Mouse (Mus musculus): ENCODE results near the gene Ube3c. TPM values are rescaled to one million over a fixed set of nuclear protein-coding genes. Genes with fewer than 3 reads are reported as not detected.
"Not testable (repeated sequence)": the region's sequence is repeated elsewhere in the genome, so short reads cannot be mapped to it uniquely, and the experiment has no call there.

Gene Ube3c
- 46.8 and 54.9 TPM in 2 replicates for polyA plus RNA-seq (2014; fragmentation: Nextera tagmentation; extraction: Ambion mirVana)

DNA sequence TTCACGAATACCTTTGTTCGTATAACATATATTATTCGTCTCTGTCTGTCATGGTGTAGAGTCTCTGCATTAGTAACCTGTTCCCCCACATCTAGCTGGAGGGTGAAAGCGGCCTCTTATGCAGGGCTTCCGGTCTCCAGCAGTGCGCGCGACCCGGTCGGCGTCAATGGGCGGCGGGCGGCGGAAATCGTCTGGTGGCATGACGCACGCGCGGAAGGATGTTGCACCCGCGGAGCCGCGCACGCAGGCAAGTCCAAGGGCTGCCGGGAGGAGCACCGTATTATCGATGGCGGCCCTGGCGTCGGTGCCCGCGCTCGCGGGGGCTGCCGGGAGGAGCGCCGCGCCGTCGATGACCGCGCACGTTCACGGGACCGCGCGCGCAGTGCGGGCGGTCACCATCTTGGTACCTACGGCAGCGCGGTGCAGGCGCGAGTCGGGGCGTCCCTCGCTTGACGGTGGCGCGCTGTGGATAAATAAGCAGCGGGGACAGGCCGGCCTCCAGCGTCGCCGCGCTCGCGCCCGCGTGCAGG lies at the start of gene Ube3c:
Gene Ube3c (plus strand): TSS at position 395 of the 530 bp plus-strand sequence.
- Histone ChIP-seq H3K9ac (replicated peaks; ENCODE audit: low read depth, low read length) (peak within 1 kb of the TSS; percentile 82), H3K27ac (ENCODE audit: low read depth, low read length) (peak within 1 kb of the TSS; percentile 88), H3K4me1 (ENCODE audit: control insufficient read depth, insufficient read depth, low read length) (peaks cover 14% of the 10 kb centered on the region), H3K9me3 (ENCODE audit: control insufficient read depth, low read length) (no peaks in the 10 kb centered on the region), H3K27me3 (ENCODE audit: control insufficient read depth, insufficient read depth, low read length) (no peaks in the 10 kb centered on the region), H3K4me3 (ENCODE audit: low read depth, low read length) (peak within 1 kb of the TSS; percentile 83), H3K36me3 (ENCODE audit: control insufficient read depth, insufficient read depth, low read length) (no peaks in the 10 kb centered on the region; the same call in 1 of the 2 replicates), H3K4me2 (ENCODE audit: low read depth, low read length) (peak within 1 kb of the TSS; percentile 72)
- ATAC-seq (ENCODE audit: low read depth), result peak; percentile 98
- under 1% methylated on average over 57 of the region's 72 CpGs for whole genome bisulfite sequencing

DNA sequence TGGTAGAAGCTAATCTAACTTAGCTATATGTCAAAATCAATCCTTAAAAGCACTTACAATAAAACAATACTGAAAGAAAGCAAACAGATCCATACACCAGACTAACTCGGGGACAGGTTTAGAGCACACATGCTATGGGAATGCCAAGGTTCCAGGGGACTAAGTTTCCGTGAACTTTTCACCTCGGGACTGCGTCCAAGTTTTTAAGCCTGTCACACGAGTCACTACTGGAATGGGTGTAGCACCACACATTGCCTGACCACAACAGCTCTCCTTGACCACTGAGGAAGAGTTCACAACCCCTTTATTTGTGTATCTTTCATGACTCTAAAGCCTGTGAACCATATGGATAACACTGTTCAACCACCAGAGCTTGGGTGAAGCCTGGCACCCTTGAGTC lies 8.9 kb upstream of the Ube3c start:
- 87% methylated on average over 5 of the region's 5 CpGs for WGBS
- H3K4me3 ChIP-seq (ENCODE audit: low read depth, low read length), result no peak overlapping the region
- no peaks in the 10 kb centered on the region for H3K9me3 ChIP-seq (ENCODE audit: control insufficient read depth, low read length)
- no peak overlapping the region for H3K9ac ChIP-seq (replicated peaks; ENCODE audit: low read depth, low read length)
- H3K27ac ChIP-seq (ENCODE audit: low read depth, low read length), result no peak overlapping the region
- no peaks in the 10 kb centered on the region for H3K36me3 ChIP-seq (ENCODE audit: control insufficient read depth, insufficient read depth, low read length)
- ATAC-seq (ENCODE audit: low read depth), result no peak
- no peaks in the 10 kb centered on the region for H3K4me1 ChIP-seq (ENCODE audit: control insufficient read depth, insufficient read depth, low read length)
- H3K27me3 ChIP-seq (ENCODE audit: control insufficient read depth, insufficient read depth, low read length), result no peaks in the 10 kb centered on the region
- no peak overlapping the region for H3K4me2 ChIP-seq (ENCODE audit: low read depth, low read length)

DNA sequence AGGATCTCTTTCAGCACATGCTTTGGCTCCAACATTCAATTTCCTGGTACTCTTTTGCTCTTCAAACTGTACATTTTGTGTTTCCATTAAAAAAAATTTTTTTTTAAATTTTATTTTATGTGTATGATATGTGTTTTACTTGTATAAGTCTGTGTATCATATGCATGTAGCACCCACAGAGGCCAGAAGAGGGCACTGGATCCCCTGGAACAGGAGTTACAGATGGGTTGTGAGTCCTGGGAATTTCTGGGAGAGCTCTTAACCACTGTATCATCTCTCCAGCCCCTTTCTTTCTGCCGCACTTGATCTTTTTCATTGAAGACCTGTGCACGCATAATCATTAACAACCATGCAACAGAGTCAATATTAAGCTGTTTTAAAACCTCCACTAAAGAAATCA lies 8.4 kb upstream of the Ube3c start:
- Histone ChIP-seq H3K4me2 (ENCODE audit: low read depth, low read length) (no peak overlapping the region), H3K9me3 (ENCODE audit: control insufficient read depth, low read length) (no peaks in the 10 kb centered on the region), H3K36me3 (ENCODE audit: control insufficient read depth, insufficient read depth, low read length) (no peaks in the 10 kb centered on the region), H3K4me3 (ENCODE audit: low read depth, low read length) (no peak overlapping the region), H3K9ac (replicated peaks; ENCODE audit: low read depth, low read length) (no peak overlapping the region), H3K4me1 (ENCODE audit: control insufficient read depth, insufficient read depth, low read length) (no peaks in the 10 kb centered on the region), H3K27ac (ENCODE audit: low read depth, low read length) (no peak overlapping the region), H3K27me3 (ENCODE audit: control insufficient read depth, insufficient read depth, low read length) (no peaks in the 10 kb centered on the region)
- 78% methylated on average over 2 of the region's 2 CpGs for WGBS
- ATAC-seq (ENCODE audit: low read depth), result no peak

DNA sequence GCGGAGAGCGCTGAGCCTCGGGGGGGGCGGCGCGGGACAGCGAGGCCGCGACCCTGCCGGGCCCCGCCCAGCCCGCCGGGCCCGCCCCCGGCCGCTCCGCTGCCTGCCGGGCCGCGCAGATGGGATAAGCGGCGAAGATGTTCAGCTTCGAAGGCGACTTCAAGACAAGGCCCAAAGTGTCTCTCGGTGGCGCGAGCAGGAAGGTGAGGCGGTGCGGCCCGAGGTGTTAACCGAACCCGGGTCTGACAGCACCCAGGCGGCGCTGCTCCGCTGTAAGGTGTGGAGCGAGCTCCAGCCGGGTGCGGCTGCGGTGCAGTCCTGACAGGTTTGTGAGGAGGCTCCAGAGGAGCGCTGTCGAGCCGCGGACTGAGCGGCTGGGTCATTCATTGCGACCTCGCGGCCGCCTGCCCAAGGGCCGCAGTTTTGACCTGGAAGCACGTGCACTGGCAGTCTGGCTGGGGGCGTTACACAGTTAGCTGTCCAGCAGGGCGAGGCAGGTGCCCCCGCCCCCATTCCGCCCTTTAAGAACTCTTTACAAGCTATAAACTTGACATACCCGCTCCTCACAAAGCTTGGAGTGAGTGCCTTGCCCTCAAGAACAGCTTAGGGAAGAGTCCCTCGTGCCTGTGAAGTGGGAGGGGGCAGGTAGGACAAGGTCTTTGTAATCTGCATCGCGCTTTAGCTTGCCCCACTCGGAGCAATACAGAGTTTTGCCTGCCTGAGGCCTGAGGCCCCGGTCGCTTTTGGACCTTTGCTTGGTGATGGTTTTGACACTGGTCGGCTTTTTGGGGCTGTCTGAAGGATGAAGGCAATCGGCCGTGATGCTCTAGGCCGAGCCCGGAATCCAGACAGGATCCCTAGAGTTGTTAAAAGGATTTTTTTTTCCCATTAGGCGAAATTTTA lies 587 bp downstream of the Ube3c start:
- H3K27me3 ChIP-seq (ENCODE audit: control insufficient read depth, insufficient read depth, low read length), result no peaks in the 10 kb centered on the region
- WGBS, result 3% methylated on average over 57 of the region's 67 CpGs

DNA sequence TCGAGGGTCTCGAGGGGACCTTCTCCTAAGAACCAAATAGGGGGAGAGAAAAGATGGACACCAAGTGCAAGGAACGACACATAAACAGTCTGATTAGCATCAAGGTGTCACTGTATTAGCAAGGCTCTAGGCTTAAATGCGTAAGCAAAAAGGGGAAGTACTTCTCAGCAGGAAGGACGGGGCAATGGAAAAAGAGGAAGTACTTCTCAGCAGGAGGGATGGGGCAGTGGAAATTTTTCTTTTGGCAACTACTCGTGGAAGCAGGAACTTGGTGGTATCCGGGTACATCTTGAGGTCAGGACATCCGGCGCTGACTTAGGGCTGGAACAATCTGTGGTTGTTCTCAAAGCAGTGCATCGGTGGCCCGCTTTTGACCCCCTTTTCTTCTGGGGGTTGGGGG lies 5.2 kb downstream of the Ube3c start:
- H3K27me3 ChIP-seq (ENCODE audit: control insufficient read depth, insufficient read depth, low read length); H3K9ac ChIP-seq (replicated peaks; ENCODE audit: low read depth, low read length); H3K27ac ChIP-seq (ENCODE audit: low read depth, low read length); ATAC-seq (ENCODE audit: low read depth); H3K9me3 ChIP-seq (ENCODE audit: control insufficient read depth, low read length); H3K4me2 ChIP-seq (ENCODE audit: low read depth, low read length); H3K4me3 ChIP-seq (ENCODE audit: low read depth, low read length); H3K36me3 ChIP-seq (ENCODE audit: control insufficient read depth, insufficient read depth, low read length): not testable (repeated sequence)
- peaks cover 14% of the 10 kb centered on the region for H3K4me1 ChIP-seq (ENCODE audit: control insufficient read depth, insufficient read depth, low read length)
- WGBS, result 77% methylated on average over 11 of the region's 11 CpGs

More for the DNA sequence above, 587 bp downstream of the Ube3c start:
- Histone ChIP-seq H3K4me3 (ENCODE audit: low read depth, low read length) (peak overlapping the region; percentile 83), H3K9ac (replicated peaks; ENCODE audit: low read depth, low read length) (peak overlapping the region; percentile 82), H3K9me3 (ENCODE audit: control insufficient read depth, low read length) (no peaks in the 10 kb centered on the region), H3K36me3 (ENCODE audit: control insufficient read depth, insufficient read depth, low read length) (no peaks in the 10 kb centered on the region; the same call in 1 of the 2 replicates), H3K4me2 (ENCODE audit: low read depth, low read length) (peak overlapping the region; percentile 72), H3K4me1 (ENCODE audit: control insufficient read depth, insufficient read depth, low read length) (peaks cover 14% of the 10 kb centered on the region), H3K27ac (ENCODE audit: low read depth, low read length) (peak overlapping the region; percentile 88)
- peak; percentile 60 for ATAC-seq (ENCODE audit: low read depth)

DNA sequence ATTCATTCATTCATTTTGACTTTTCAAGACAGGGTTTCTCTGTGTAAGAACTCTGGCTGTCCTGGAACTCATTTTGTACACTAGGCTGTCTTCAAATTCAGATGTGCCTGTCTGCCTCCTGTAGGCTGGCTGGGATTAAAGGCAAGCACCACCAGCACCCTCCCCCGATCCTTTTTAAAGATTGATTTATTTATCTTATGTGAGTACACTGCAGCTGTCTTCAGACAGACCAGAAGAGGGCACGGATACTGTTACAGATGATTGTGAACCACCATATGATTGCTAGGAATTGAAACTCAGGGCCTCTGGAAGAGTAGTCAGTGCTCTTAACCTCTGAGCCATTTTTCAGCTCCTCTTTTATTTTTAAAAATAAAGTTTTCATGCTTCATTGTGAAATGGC lies 6.0 kb downstream of the Ube3c start:
- H3K9me3 ChIP-seq (ENCODE audit: control insufficient read depth, low read length), result no peaks in the 10 kb centered on the region
- no peak for ATAC-seq (ENCODE audit: low read depth)
- no peaks in the 10 kb centered on the region; the same call in 1 of the 2 replicates for H3K36me3 ChIP-seq (ENCODE audit: control insufficient read depth, insufficient read depth, low read length)
- no peak overlapping the region for H3K4me2 ChIP-seq (ENCODE audit: low read depth, low read length)
- H3K27me3 ChIP-seq (ENCODE audit: control insufficient read depth, insufficient read depth, low read length), result no peaks in the 10 kb centered on the region
- no peak overlapping the region for H3K9ac ChIP-seq (replicated peaks; ENCODE audit: low read depth, low read length)
- WGBS, result 48% methylated on average over 2 of the region's 2 CpGs
- peaks cover 11% of the 10 kb centered on the region for H3K4me1 ChIP-seq (ENCODE audit: control insufficient read depth, insufficient read depth, low read length)
- no peak overlapping the region for H3K4me3 ChIP-seq (ENCODE audit: low read depth, low read length)
- H3K27ac ChIP-seq (ENCODE audit: low read depth, low read length), result no peak overlapping the region

DNA sequence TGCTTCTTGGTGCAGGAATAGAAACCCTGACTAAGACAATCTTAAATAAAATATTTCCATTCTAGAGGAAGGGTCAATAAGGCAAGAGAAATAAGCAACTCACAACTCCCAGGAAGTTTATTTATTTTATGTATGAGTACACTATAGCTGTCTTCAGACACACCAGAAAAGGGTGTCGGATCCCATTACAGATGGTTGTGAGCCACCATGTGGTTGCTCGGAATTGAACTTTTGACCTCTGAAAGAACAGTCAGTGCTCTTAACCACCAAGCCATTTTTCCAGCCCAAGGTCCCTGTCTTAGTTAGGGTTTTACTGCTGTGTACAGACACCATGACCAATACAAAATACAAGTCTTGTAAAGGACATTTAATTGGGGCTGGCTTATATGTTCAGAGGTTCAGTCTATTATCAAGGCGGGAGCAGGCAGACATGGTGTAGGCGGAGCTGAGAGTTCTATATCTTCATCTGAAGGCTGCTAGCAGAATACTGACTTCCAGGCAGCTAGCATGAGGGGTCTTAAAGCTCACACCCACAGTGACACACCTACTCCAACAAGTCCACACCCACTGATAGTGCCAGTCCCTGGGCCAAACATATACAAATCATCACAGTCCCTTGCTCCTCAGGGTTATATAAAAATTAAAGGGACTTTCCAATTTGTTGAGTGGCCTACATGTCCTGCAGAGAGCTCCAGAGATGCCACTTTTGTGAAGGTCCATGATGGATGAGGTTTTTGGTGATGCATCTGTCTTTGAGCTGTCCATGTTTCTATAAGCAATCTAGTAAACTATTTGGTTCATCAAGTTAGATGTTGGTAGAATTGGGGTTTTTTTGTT lies 9.0 kb downstream of the Ube3c start:
- no peaks in the 10 kb centered on the region for H3K27me3 ChIP-seq (ENCODE audit: control insufficient read depth, insufficient read depth, low read length)
- no peak overlapping the region for H3K9ac ChIP-seq (replicated peaks; ENCODE audit: low read depth, low read length)
- no peaks in the 10 kb centered on the region for H3K4me1 ChIP-seq (ENCODE audit: control insufficient read depth, insufficient read depth, low read length)
- H3K36me3 ChIP-seq (ENCODE audit: control insufficient read depth, insufficient read depth, low read length), result no peaks in the 10 kb centered on the region
- H3K27ac ChIP-seq (ENCODE audit: low read depth, low read length), result no peak overlapping the region
- H3K4me2 ChIP-seq (ENCODE audit: low read depth, low read length), result no peak overlapping the region
- H3K4me3 ChIP-seq (ENCODE audit: low read depth, low read length), result no peak overlapping the region
- 90% methylated on average over 4 of the region's 4 CpGs for WGBS
- H3K9me3 ChIP-seq (ENCODE audit: control insufficient read depth, low read length), result no peaks in the 10 kb centered on the region
- ATAC-seq (ENCODE audit: low read depth), result no peak

DNA sequence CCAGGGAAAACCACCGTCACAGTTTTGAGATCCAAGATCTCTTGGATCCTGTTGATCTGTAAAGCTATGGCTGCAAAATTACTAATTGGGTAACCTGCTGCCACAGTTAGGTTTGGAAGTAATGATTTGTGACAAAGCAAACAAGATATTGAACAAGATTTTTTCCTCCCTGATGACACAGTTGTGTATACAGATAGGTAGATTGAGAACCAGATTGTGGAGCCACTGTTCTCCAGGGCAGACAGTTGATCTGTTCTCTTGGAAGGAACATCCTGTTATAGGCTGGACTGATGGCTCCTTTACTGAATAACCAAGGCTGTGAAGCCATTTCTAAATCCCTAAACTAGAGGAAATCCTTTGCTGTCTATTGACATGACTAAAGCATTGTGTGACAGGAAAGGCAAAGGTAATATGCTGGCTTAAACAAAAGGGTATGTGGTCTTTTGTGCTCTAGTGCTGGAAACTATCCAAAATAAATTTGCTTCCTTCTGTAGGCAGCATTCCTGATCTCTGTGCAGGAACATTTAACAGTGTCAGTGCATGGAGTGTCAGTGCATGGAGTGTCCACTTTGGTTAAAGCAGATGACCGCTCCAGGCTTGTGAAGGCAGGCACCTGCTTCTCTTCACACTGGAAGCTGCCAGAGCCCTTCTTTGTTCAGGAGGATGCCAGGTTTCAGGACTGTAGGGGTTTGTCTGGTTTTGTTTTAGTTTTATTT lies 15.0 kb downstream of the Ube3c start:
- no peak overlapping the region for H3K4me3 ChIP-seq (ENCODE audit: low read depth, low read length)
- H3K27me3 ChIP-seq (ENCODE audit: control insufficient read depth, insufficient read depth, low read length), result no peaks in the 10 kb centered on the region
- no peak overlapping the region for H3K4me2 ChIP-seq (ENCODE audit: low read depth, low read length)
- H3K36me3 ChIP-seq (ENCODE audit: control insufficient read depth, insufficient read depth, low read length), result 0 out of 2 replicates have a peak, but pooled peaks cover 4% of the 10 kb centered on the region
- no peak for ATAC-seq (ENCODE audit: low read depth)
- no peaks in the 10 kb centered on the region for H3K9me3 ChIP-seq (ENCODE audit: control insufficient read depth, low read length)
- no peak overlapping the region for H3K9ac ChIP-seq (replicated peaks; ENCODE audit: low read depth, low read length)
- no peak overlapping the region for H3K27ac ChIP-seq (ENCODE audit: low read depth, low read length)
- 82% methylated on average over 2 of the region's 2 CpGs for WGBS
- H3K4me1 ChIP-seq (ENCODE audit: control insufficient read depth, insufficient read depth, low read length), result no peaks in the 10 kb centered on the region
